Mouse (Mus musculus): ENCODE measurements around the gene Man2a2. TPM values are rescaled to one million over a fixed set of nuclear protein-coding genes. Genes with fewer than 3 reads are reported as not detected.
"Not testable (repeated sequence)": the region's sequence is repeated elsewhere in the genome, so short reads cannot be mapped to it uniquely, and the experiment has no call there.

Man2a2 gene
- total RNA-seq, 2 experiments from 2014 or later = 124 to 139 TPM

DNA sequence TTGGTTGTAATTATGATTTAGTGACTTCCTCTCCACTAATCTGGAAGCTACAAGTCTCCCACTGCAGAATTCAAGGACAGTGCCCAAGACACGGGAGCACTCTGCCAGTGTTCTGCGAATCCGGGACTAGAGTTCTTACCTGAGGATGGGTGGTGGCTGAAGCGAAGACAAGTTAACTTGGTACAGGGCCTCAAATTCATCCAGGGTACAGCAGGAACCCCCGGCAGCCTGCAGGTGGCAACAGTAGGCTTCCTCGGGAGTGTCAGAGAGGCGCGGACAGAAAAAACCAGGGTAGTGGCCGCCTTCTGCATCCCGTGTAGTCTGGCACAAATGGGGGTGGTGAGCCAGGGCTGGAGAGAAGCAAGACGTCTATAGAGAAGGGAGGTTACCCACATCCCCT lies 30.4 kb downstream of the Man2a2 start, which contains the start of gene Unc45a:
Gene Unc45a, minus strand, starts transcription at position 213 of the 400 bp plus-strand sequence.
- DNase-seq (ENCODE audit: low spot score in 2 of 2) = peak; percentile 34 to 67

DNA sequence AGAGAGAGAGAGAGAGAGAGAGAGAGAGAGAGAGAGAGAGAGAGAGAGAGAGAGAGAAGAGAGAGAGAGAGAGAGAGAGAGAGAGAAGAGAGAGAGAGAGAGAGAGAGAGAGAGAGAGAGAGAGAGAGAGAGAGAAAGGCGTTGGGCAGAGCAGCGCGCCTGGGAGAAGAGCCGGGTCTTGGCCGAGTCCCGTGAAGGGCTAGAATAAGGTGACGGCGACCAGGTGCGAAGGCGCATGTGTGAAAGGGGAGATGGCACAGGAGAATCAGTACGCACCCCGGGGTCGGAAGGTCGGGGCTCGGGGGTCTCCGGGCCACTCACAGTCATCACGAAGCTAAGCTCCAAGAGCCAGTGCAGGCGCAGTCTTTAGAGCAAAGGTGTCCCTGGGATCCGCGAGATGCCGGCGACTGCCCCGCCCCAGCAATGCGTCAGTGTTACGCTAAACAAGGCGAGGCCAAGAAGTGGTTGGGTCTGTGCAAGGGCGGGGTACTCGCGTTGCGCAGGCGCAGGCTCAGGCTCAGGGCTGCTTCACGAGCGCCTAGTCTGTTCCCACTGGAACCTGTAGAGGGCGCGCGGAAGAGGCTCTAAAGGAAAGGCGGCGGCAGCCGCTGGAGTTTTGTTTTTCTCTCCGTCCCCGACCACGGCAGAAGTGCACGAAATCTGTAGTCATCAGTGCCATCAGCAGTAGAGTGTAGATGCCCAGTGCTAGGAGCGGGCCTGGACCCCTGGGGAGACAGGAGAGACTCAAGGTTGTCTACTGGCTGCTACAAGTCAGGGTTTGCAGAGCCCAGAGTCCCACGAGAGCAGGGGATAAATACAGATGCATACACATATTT lies 31.2 kb downstream of the Man2a2 start:
- peak; percentile 97 to 99 for DNase-seq (ENCODE audit: low spot score in 2 of 2)

DNA sequence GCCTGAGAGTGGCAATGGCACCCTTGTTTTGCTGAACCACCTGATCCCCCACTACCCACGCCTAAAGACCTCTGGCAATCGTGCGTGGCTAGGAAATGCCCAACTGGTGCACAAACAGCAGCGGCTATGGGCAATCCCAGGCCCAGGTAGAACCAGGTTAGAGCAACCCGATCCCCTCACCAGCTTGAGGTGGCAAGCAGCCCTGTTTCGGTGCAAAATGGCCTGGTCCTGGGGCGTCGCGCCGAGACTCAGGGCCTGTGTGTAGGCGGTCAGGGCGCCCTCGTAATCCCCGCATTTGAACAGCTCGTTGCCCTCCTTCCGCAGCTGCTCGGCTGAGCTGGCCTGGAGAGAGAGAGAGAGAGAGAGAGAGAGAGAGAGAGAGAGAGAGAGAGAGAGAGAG lies 31.8 kb downstream of the Man2a2 start:
- no peak for DNase-seq (ENCODE audit: low spot score in 2 of 2)

DNA sequence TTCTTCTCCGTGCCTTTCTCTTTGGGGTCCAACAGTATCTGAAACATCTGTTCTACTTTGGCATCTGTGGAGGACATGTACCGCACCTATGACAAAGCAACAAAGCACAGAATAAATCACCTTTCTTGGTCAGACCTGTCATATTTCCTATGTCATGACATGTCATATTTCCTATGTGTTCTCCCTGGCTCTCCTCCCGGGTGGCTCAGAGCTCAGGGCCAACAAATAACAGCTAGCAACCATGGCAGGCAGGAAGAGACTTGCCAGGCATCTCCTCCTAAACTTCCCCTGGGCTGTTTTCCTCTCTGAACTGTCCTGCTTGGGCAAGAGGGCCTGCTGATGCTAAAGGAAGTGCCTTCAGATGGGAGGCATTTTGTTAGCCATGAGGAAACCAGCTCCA lies 34.2 kb downstream of the Man2a2 start:
- DNase-seq (ENCODE audit: low spot score in 2 of 2) = no peak

DNA sequence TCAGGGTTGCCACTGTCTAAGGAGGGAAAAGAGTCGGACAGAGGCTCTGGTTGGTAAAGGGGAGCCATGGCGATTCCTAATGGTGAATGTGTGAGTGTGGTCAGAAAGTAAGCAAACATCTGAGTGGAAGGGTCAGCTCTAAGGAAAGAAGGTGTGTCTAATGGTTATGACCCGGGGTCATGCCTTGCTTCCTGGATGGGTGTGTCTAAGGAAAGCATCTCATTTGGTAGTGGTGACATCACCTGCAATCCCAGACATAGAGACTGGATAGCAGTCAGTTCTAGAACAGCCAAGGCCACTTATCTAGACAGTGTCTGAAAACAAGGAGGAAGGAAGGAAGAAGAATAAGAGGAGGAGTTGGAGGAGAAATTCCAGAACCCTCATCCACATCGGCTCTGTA lies 36.3 kb downstream of the Man2a2 start:
- DNase-seq (ENCODE audit: low spot score in 2 of 2) = no peak

DNA sequence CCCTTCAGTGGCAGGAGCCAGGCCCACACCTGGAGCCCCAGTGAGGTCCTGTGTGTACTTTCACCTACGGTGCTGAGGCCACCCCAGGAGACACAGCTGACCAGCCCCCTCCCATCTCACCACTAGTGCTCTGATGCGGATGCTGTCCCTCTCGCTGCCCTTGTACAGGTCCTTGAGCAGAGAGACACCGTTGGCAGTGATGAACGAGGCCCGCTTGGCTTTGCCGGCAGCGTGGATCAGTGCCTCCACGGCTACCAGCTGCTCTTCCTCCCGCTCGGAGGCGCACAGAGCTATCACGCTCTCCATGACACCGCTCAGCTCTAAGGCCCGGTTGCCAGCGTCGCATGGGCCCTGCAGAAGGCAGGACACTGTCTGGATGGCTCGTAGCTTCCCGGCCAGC lies 39.7 kb downstream of the Man2a2 start:
- no peak for DNase-seq (ENCODE audit: low spot score in 2 of 2)

DNA sequence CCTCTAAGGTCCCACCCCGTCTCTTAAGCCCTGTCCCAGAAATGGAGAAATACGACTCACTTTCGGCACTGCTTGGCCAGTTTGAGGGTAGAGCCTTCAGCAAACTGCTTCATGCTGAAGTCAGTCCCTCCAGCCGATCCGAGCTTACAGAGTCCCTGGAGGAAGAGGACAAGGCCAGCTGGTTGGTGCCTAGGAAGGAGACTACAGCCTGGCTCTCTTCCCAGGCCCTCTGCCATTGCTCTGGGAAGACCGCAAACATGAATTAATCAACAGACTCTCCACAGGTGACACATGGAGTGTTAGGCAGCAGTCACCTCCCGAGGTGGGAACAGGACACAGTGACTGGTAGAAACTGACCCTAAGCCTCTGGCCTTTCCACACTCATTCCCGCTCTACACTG lies 40.9 kb downstream of the Man2a2 start:
- DNase-seq (ENCODE audit: low spot score in 2 of 2) = no peak

DNA sequence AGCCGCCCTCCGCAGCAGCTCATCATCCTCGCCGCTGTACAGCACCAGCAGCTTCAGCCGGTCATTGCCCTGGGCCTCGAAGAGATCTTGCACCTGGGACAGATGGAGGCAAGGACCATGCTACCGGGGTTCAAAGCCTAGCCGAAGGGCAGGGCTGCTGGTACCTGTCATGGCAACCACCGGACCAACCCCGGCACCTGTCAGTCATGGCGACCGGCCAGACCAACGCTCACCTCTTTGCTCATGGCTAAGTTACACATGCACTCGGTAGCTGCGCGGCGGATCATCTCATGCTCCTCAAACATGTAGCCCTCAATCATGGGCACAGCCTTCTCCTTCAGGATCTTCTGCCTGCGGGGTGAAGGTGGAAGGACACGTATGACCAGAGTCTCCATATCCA lies 45.1 kb downstream of the Man2a2 start:
- DNase-seq (ENCODE audit: low spot score in 2 of 2) = no peak

DNA sequence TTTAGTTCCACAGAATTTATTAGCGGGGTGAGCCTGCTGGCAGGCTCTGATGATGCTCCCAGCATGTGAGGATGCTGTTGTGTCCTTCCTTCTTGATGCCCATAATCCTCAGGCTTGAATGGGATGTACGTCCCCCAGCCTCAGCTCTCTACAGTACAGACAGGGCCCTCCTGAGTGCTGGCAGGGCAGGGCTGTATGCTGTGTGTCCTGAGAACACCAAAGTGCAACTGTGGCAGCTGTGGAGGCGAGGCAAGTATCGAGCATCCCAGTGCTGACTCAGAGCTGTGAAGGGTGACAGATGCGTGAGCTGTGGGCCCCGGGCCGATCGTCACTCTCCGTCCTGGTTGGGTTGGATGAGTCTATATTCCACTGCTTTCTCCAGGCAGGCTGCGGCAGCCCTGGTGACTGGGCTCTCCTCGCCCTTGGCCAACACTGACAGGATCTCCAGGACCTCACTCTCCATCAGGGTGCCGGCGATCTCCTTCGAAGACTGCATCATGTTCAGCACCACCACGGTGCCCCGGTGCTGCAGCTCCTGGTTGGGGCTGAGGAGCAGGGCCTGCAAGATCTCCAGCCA lies 45.8 kb downstream of the Man2a2 start:
- no peak for DNase-seq (ENCODE audit: low spot score in 2 of 2)

DNA sequence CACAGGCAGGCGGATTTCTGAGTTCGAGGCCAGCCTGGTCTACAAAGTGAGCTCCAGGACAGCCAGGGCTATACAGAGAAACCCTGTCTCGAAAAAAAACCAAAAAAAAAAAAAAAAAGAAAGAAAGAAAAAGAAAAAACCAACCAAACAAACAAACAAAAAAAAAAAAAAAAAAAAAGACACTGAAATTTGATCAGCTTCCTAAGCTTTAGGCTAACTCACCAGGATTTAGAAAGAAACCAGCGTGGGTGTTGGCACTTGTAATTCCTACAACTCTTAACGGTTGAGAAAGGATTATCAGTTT lies 46.4 kb downstream of the Man2a2 start:
- not testable (repeated sequence) for DNase-seq (ENCODE audit: low spot score in 2 of 2)

DNA sequence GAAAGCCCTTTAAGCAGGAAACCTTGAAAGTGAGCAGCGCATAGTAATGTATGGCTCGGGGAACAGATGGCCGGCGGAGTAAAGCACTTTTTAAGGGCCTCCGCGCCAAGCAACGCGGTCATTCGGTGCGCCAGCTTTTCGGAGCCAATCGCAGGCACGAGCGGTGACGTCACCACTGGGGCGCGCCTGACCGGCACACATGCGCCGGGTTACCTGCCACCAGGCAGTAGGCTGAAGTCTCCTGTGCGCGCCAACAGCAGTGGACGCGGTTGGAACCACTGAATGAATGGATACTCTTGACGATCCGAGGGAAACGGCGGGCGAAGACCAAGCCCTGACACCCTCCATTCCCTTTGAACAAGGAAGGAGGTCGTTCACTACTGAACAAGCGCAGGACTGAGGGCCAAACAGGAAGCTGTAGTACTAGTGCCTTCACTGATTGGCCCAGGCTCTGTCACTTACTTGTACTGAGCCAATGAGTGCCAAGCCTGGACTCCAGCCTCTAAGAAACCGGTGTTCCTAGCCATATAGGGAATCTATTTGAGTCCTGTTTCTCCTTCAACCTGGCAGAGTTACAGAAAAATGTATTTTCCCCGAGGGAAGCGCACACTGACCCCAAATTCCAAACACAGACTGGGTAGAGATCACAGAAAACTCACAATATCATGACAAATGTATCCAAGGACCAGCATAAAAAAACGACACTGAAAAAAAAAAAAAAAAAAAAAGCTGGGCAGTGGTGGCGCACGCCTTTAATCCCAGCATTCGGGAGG lies 46.9 kb downstream of the Man2a2 start, which contains the start of gene Rccd1:
Gene Rccd1, minus strand, starts transcription at position 412 of the 773 bp plus-strand sequence.
- DNase-seq (ENCODE audit: low spot score in 2 of 2) = peak; percentile 96 to 97

DNA sequence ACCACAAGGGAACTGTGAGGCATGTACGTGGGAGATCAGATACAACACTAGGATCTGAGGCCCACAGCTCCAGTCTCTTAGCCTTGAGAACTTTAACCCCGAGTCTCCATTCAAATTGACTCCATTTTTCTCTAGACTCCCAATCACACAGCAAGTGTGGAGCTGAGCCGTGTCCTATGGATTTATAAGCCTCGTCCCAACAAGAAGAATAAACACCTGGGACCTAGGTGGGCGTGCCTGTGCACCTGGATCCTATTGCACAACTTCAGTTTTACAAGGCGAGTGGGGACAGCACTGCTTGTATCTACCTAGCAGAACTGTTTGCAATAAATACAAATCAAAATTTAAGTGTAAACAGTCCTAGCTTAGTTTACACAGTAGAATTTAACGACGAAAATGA lies 47.8 kb downstream of the Man2a2 start:
- no peak for DNase-seq (ENCODE audit: low spot score in 2 of 2)

DNA sequence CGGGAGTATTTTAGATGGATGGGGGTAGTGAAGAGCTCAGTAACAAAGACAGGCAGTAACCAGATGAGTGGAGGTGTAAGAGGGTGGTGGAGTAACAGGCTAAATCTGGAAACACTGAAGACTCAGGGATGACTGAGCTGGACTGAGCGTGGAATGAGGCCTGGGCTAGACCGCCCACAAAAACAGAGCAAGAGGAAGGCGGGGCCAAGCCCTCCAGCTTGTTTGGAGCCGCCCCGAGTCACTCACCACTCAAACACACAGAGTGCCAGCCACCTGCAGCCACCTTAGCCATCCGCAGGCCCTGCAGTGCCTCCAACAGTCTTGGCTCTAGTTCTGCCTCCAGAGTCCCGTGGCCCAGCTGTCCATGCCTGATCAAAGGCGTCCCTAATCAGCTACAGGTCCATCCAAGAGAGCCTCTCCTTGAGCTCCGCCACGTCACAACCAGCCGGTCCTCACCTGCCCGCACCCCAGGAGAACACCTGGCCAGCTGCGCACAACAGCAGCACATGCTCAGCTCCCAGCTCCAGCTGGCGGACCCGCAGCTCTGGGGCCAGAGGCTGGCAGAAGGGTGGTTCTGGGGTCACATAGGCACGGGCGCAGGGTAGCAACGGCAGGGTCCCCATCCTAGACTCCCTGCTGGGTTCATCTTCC lies 51.2 kb downstream of the Man2a2 start:
- DNase-seq (ENCODE audit: low spot score in 2 of 2) = no peak

DNA sequence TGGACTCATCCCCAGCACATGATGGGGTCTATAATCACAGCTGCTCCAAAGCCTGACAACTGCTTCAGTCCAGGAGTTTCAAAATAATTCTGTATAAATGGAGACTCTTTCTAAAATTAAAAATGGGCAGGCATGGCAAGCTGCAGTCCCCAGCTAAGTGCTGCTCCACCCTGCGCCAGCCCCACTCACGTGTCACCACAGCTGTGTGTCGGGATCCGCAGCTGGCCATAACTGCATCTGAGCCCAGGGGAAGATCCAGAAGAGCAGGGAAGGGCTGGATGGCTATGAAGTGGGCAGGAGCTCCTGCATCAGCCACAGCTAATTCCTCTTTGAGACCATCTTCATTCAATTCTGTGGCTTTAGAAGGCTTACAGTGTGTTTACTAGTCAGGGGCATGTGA lies 52.5 kb downstream of the Man2a2 start:
- DNase-seq (ENCODE audit: low spot score in 2 of 2) = no peak

DNA sequence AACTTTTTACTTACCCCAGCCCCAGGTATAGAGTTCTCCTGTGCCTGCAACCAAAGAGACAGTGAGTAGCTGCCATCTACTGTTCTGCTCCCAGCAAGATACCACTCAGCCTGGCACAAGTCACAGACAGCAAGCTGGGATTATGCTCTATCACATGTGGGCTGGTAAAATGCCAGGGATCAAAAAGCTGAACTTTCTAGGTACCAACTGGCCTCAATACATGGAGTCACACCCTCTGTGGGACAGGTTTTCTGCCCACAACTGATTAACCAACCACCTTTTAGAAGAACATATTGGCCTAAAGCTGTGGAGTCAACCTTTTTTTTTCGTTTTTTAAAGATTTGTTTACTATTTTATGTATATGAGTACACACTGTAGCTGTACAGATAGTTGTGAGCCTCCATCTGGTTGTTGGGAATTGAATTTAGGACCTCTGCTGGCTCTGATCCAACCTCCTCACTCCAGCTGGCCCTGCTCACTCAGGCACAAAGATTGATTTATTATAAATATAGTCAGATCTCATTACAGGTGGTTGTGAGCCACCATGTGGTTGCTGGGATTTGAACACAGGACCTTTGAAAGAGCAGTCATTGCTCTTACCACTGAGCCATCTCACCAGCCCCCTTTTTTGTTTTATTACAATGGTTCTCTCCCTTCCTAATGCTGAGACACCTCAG lies 53.6 kb downstream of the Man2a2 start:
- no peak for DNase-seq (ENCODE audit: low spot score in 2 of 2)

DNA sequence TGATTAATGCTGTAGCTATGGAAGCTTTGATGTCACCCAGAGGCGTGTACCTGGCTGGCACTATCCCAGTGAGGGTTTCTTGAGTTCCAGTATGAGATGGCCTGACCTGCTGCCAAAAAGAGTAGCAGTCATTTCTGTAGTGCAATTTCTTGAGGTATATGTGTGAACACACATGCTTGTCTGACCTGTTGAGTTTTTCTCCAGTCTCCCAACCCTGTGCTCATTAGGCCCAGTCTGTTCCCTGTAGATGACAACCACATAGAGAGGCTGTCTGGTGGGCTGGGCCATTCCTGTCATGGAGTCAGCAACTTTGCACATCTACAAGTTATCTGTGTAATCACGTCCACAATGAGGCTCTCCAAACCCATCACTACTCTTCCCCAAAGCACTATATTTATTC lies 55.4 kb downstream of the Man2a2 start:
- no peak for DNase-seq (ENCODE audit: low spot score in 2 of 2)

DNA sequence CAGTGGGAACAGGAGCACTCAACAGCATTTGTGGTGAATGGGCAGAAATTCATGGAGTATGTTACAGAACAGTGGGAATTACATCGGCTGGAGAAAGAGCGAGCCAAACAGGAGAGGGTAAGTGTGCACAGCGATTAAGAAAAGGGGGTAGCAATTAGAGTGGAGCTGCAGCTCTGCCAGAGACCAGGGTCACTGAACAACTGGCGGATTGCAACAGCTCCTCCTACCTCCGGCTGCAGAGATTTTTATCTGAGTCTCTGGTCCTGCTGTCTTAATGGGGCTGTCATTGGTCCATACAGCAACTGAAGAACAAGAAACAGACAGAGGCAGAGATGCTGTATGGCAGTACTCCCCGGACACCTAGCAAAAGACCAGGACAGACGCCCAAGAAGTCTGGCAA lies 60.4 kb downstream of the Man2a2 start:
- DNase-seq (ENCODE audit: low spot score in 2 of 2) = no peak

DNA sequence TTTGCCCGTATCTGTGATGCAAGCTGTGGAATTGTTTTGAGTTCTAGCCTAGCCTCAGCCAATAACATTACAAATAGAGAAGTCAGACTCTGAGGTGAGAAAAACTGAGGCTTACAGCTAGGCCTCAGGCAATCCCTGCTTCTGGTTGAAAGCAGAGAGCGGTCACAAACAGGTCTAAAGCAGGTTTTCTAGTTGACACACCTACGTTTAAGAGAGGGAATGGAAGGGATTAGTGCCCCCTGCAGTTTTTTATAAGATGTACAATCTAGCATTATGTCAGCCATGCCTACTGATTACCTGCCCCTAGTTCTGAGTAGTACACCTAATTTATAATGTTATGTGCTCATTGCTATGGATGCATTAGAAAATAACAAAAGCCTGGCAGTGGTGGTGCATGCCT lies 63.4 kb downstream of the Man2a2 start:
- no peak for DNase-seq (ENCODE audit: low spot score in 2 of 2)

DNA sequence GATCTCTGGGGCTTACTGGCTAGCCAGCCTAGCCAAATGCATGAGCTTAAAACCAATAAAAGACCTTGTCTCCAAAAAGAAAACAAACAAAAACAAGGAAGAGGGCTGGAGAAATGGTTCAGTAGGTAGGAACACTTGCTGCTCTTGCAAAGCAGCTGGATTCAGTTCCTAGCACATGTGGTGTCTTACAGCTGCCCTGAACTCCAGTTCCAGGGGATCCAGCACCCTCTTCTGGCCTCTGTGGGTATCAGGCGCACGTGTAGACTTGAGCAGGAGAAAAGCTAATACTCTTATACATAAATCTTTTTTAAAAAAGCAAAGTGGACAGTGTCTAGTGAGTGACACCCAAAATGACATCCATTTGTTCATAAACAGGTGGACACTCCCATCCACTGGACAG lies 69.7 kb downstream of the Man2a2 start:
- no peak for DNase-seq (ENCODE audit: low spot score in 2 of 2)

DNA sequence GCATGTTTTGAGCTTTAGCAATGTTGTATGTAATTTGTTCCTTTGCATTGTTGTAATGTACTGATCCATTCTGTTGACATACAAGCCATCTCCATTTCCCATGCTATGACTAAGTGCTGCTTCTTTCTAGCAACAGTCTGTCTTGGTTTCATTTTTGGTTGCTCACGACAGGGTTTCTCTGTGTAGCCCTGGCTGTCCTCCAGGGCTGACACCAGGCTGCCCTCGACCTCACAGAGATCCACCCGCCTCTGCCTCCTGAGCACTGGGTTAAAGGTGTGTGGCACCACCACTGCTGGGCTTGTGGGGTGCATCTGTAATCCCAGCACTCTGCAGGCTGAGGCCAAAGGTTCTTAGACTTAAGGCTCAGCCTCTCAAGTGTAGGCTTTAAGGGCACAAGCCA lies 71.6 kb downstream of the Man2a2 start:
- no peak for DNase-seq (ENCODE audit: low spot score in 2 of 2)
